Mouse (Mus musculus) spleen, adult 2 months (tissue): ENCODE results near the gene Slc34a1.

Experiments
- CTCF ChIP-seq: fragments of 200-500 bp; IDR thresholded peaks from 2 replicates; pipeline ENCODE4 v1.5.1; 2011; ENCODE audit warnings: mild to moderate bottlenecking, inconsistent platforms; ENCODE audit not compliant: insufficient read depth, insufficient read length, insufficient replicate concordance; ENCODE audit errors: extremely low read depth
- POLR2A ChIP-seq: fragments of 200-500 bp; IDR thresholded peaks from 2 replicates; pipeline ENCODE4 v1.6.1; 2011; ENCODE audit warnings: low read depth, low read length, inconsistent platforms

DNA sequence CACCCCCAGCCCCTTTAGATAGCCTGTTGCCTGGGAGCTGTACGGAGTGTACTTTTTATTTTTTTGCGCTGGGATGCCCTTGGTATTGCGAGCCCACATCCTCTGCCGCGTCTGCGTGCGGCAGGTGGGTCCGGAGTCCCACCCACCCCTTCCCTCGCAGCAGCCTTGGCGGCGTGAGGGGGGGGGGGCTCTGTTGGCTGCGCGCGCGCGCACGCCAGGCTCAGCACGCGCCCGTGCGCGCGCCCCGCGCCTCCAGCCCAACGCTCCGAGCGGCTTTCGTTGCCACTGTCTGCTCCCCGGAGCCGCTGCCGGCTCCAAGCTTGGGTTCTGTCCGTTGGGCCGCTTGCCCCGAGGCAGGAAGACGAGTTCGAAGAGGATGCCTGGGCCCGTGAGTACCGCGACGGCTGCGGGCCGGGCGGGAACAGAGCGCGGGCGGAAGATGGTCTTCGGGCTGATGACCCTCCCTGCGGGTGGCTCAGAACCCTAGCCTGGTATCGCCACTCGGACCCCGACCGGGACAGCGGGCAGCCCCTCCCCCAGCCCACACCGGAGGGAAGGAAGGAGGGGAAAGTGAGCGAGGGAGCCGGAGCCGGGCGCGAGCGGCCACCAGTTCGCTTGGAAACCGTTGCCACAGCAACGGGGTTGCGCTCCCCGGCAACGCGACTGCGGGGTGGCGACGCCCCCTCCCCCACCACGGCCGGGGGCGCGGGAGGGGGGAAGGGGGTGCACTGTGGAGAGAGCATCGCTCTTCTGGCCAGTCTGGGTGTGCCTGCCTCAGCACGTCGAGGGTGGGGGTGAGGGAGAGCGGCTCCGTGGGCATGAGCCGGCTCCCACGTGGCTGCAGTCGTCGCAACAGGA is 66.3 kb downstream of the Slc34a1 start, which contains the start of gene Prr7:
- no peak for TF ChIP-seq CTCF
- no peak for TF ChIP-seq POLR2A
